Mouse (Mus musculus) liver, embryonic 11.5 days (tissue): Measurements from ENCODE around the gene Atf7. TPM values are rescaled to one million over a fixed set of nuclear protein-coding genes. Genes with fewer than 3 reads are reported as not detected.

ENCODE experiments used
- ATAC-seq: fragments of 200-750 bp; cut with Nextera tagmentation; replicated peaks from 2 replicates; pipeline ENCODE4 v1.8.0; 2017; ENCODE audit warnings: moderate number of reproducible peaks, mild to moderate bottlenecking, moderate TSS enrichment, moderate library complexity; ENCODE audit not compliant: low FRiP score
- DNase-seq: peaks from one replicate; pipeline ENCODE4 v3.0.0-alpha.2; 2017; ENCODE audit warnings: low spot score
- H3K27ac ChIP-seq: fragments of 300-500 bp; sonication (generic); 2 replicates; pipeline ENCODE4 v1.5.1; 2014; ENCODE audit warnings: mild to moderate bottlenecking, low read depth, low read length, control low read depth
- H3K27me3 ChIP-seq: fragments of 300-500 bp; sonication (generic); replicated peaks from 2 replicates; pipeline ENCODE4 v1.6.1; 2014; ENCODE audit warnings: low read length, mixed read lengths; ENCODE audit not compliant: control insufficient read depth, insufficient read depth
- H3K36me3 ChIP-seq: fragments of 300-500 bp; sonication (generic); 2 replicates; pipeline ENCODE4 v1.6.1; 2014; ENCODE audit warnings: mild to moderate bottlenecking, low read length, moderate library complexity, mixed read lengths; ENCODE audit not compliant: control insufficient read depth, insufficient read depth
- H3K4me1 ChIP-seq: fragments of 300-500 bp; sonication (generic); replicated peaks from 2 replicates; pipeline ENCODE4 v1.6.1; 2014; ENCODE audit warnings: low read length, mixed read lengths; ENCODE audit not compliant: control insufficient read depth, insufficient read depth
- H3K4me2 ChIP-seq: fragments of 300-500 bp; sonication (generic); 2 replicates; pipeline ENCODE4 v1.6.1; 2014; ENCODE audit warnings: mild to moderate bottlenecking, control low read depth, moderate library complexity
- H3K4me3 ChIP-seq: fragments of 300-500 bp; sonication (generic); 2 replicates; pipeline ENCODE4 v1.5.1; 2014; ENCODE audit warnings: low read depth, low read length, control low read depth
- H3K9ac ChIP-seq: fragments of 300-500 bp; sonication (generic); 2 replicates; pipeline ENCODE4 v1.6.1; 2014; ENCODE audit warnings: low read depth, low read length, control low read depth
- H3K9me3 ChIP-seq: fragments of 300-500 bp; sonication (generic); 2 replicates; pipeline ENCODE4 v1.6.1; 2016; ENCODE audit warnings: low read length, inconsistent platforms, mixed read lengths; ENCODE audit not compliant: control insufficient read depth
- WGBS: fragments of 180-500 bp; shearing (Covaris S2); extraction: QIAGEN DNeasy Blood & Tissue Kit; methylation state at CpG from one replicate; pipeline ENCODE4 v1.1.7; 2014; 5-methylcytosine and 5-hydroxymethylcytosine counted together
- polyA plus RNA-seq: library from polyadenylated mRNA; unstranded; fragments of >200 nt; fragmentation: Nextera tagmentation; extraction: Ambion mirVana; gene quantifications from 2 replicates; pipeline ENCODE4 v1.2.1, GENCODE M21; 2014

Atf7 gene
- 14.4 and 17.1 TPM in 2 replicates for polyA plus RNA-seq

GRCm38 (mm10) chr15:102624970-102625686 lies at the start of gene Atf7, which contains the start of gene Gm28047:
Atf7 (minus strand) TSS chr15:102625464.
Gm28047 (minus strand) TSS chr15:102625067.
- under 1% methylated on average over 51 of the region's 51 CpGs for WGBS
- ATAC-seq, result peak; percentile 99
- H3K27me3 ChIP-seq, result no peaks in the 10 kb centered on the region

GRCm38 (mm10) chr15:102673548-102673947 lies 48.3 kb upstream of the Atf7 start:
- DNase-seq (peak; percentile 54), ATAC-seq (no peak)
- WGBS, result 13% methylated on average over 10 of the region's 10 CpGs
- H3K4me2 ChIP-seq, result peak overlapping the region; percentile 64
- peaks cover 9% of the 10 kb centered on the region for H3K4me1 ChIP-seq
- H3K27me3 ChIP-seq, result peaks cover 4% of the 10 kb centered on the region; the same call in 1 of the 2 replicates
- H3K36me3 ChIP-seq, result no peaks in the 10 kb centered on the region
- H3K4me3 ChIP-seq, result no peak overlapping the region
- no peaks in the 10 kb centered on the region for H3K9me3 ChIP-seq
- no peak overlapping the region for H3K9ac ChIP-seq
- H3K27ac ChIP-seq, result peak overlapping the region; percentile 14; the same call in 1 of the 2 replicates

More at GRCm38 (mm10) chr15:102624970-102625686, at the start of gene Atf7, which contains the start of gene Gm28047:
- Histone ChIP-seq H3K4me1 (peaks cover 16% of the 10 kb centered on the region), H3K9me3 (no peaks in the 10 kb centered on the region), H3K36me3 (no peaks in the 10 kb centered on the region), H3K9ac (peak within 1 kb of the TSS; percentile 79), H3K27ac (peak within 1 kb of the TSS; percentile 93), H3K4me3 (peak within 1 kb of the TSS; percentile 80), H3K4me2 (peak within 1 kb of the TSS; percentile 92)
- peak; percentile 100 for DNase-seq

- H3K4me2 ChIP-seq, result peak within 1 kb of the TSS; percentile 64
- H3K9ac ChIP-seq, result peak within 1 kb of the TSS; percentile 78
- H3K9me3 ChIP-seq, result no peaks in the 10 kb centered on the region
- H3K36me3 ChIP-seq, result peaks cover 5% of the 10 kb centered on the region; the same call in 1 of the 2 replicates
- peak within 1 kb of the TSS; percentile 92 for H3K27ac ChIP-seq
- no peak for DNase-seq
- 9% methylated on average over 37 of the region's 37 CpGs for WGBS
- peaks cover 4% of the 10 kb centered on the region; the same call in 1 of the 2 replicates for H3K27me3 ChIP-seq
- H3K4me3 ChIP-seq, result peak within 1 kb of the TSS; percentile 65
- peaks cover 9% of the 10 kb centered on the region for H3K4me1 ChIP-seq
- ATAC-seq, result no peak
These were observed 47.2 kb upstream of the Atf7 start, which contains the start of gene Atp5g2 for GRCm38 (mm10) chr15:102672215-102673071. Atp5g2 (minus strand) TSS chr15:102672352.

- Histone ChIP-seq H3K27ac (peak overlapping the region; percentile 92), H3K9me3 (no peaks in the 10 kb centered on the region), H3K36me3 (peaks cover 8% of the 10 kb centered on the region; the same call in 1 of the 2 replicates), H3K4me2 (peak overlapping the region; percentile 64), H3K9ac (peak overlapping the region; percentile 78), H3K27me3 (peaks cover 4% of the 10 kb centered on the region; the same call in 1 of the 2 replicates), H3K4me1 (peaks cover 9% of the 10 kb centered on the region), H3K4me3 (peak overlapping the region; percentile 65)
- DNase-seq (peak; percentile 85), ATAC-seq (peak; percentile 20; the same call in 1 of the 2 replicates)
- under 1% methylated on average over 29 of the region's 34 CpGs for WGBS
These were observed 46.5 kb upstream of the Atf7 start for GRCm38 (mm10) chr15:102671721-102672214.

DNA sequence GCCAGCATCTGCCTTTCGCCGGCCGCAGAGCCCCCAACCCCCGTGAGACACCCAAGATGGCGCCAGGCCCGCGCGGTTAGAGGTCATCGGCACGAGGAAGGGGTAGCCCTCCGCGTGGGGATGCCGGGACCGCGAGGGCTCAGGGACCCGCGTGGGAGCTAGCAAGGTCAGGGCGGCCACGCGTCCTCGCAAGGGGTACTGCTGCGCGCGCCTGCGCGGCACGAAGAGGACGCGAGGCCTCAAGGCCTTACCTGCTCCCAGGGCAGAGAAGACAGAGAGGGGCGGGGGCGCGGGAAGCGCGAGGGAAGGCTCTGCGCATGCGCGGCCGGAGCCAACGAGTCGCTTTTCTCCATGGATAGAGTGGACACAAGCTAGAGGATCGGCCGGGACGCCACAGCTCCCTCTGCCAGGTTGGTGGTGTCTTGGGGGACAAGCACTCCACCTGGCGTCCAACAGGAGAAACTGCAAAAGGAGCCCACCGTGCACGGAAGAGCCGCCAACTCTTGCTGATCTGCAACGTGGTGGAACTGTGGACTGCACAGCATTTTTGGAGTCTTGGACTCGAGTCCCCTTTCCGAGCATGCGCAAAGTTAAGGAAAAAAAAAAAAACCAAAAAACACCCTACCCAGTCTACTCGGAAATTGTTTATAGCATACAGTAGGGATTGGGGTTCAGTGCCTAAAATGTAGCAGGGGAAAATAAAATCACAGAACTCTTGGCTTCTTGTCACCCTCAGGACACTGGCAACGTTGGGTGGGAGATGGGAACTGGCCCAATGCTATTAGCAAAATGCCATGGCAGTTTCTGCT lies 45.7 kb upstream of the Atf7 start:
- DNase-seq (peak; percentile 100), ATAC-seq (peak; percentile 94)
- Histone ChIP-seq H3K4me3 (peak overlapping the region; percentile 65), H3K4me1 (peaks cover 9% of the 10 kb centered on the region), H3K36me3 (peaks cover 10% of the 10 kb centered on the region; the same call in 1 of the 2 replicates), H3K27me3 (peaks cover 4% of the 10 kb centered on the region; the same call in 1 of the 2 replicates), H3K27ac (peak overlapping the region; percentile 92), H3K9me3 (no peaks in the 10 kb centered on the region), H3K4me2 (peak overlapping the region; percentile 64), H3K9ac (peak overlapping the region; percentile 90)
- WGBS, result under 1% methylated on average over 53 of the region's 53 CpGs

GRCm38 (mm10) chr15:102670281-102670680 lies 45.0 kb upstream of the Atf7 start:
- H3K9me3 ChIP-seq, result no peaks in the 10 kb centered on the region
- H3K27me3 ChIP-seq, result peaks cover 4% of the 10 kb centered on the region; the same call in 1 of the 2 replicates
- H3K4me1 ChIP-seq, result peaks cover 9% of the 10 kb centered on the region
- H3K9ac ChIP-seq, result peak overlapping the region; percentile 90
- DNase-seq (no peak), ATAC-seq (no peak)
- 9% methylated on average over 6 of the region's 6 CpGs for WGBS
- H3K36me3 ChIP-seq, result peaks cover 14% of the 10 kb centered on the region; the same call in 1 of the 2 replicates
- H3K4me2 ChIP-seq, result peak overlapping the region; percentile 64
- H3K4me3 ChIP-seq, result peak overlapping the region; percentile 65
- H3K27ac ChIP-seq, result peak overlapping the region; percentile 70; the same call in 1 of the 2 replicates

DNA sequence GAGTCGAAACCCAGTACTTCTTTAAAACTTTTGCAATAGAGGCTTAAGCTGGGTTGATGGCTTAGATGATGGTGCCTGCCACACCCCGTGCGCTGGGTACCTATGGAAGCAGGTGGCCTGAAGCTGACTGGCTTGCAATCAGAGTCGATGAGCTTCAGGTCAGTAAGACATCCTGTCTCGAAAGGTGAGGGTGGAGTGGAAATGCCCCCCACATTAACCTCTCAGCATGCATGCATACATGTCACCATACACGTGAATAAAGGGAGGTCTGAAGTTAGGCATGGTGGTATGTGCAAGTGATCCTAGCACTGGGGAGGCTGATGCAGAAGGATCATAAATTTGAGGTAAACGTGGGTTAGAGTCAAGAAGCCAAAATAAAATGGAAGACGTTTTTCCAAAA lies 44.3 kb upstream of the Atf7 start:
- 84% methylated on average over 8 of the region's 8 CpGs for WGBS
- Histone ChIP-seq H3K27me3 (peaks cover 4% of the 10 kb centered on the region; the same call in 1 of the 2 replicates), H3K4me1 (peaks cover 9% of the 10 kb centered on the region), H3K9me3 (no peaks in the 10 kb centered on the region), H3K4me3 (peak overlapping the region; percentile 65; the same call in 1 of the 2 replicates), H3K9ac (peak overlapping the region; percentile 90), H3K4me2 (peak overlapping the region; percentile 64), H3K27ac (no peak overlapping the region; the same call in 1 of the 2 replicates), H3K36me3 (peaks cover 20% of the 10 kb centered on the region; the same call in 1 of the 2 replicates)
- ATAC-seq (no peak), DNase-seq (no peak)
